Mouse (Mus musculus) cortical plate, adult 2 months (tissue): ENCODE results near the gene Gipc3. TPM values are rescaled to one million over a fixed set of nuclear protein-coding genes. Genes with fewer than 3 reads are reported as not detected.

Experiments used
- H3K27ac ChIP-seq: fragments of 200-500 bp; 2 replicates; pipeline ENCODE4 v1.5.1; 2012; ENCODE audit warnings: low read length, control low read depth, inconsistent platforms; ENCODE audit not compliant: insufficient read depth
- H3K4me1 ChIP-seq: fragments of 200-500 bp; 2 replicates; pipeline ENCODE4 v1.6.1; 2011; ENCODE audit warnings: low read length; ENCODE audit not compliant: control insufficient read depth, insufficient read depth
- H3K4me3 ChIP-seq: fragments of 200-500 bp; 2 replicates; pipeline ENCODE4 v1.5.1; 2011; ENCODE audit warnings: mild to moderate bottlenecking, low read length, control low read depth; ENCODE audit not compliant: insufficient read depth
- CTCF ChIP-seq: fragments of 200-500 bp; IDR thresholded peaks from 2 replicates; pipeline ENCODE4 v1.5.1; 2011; ENCODE audit warnings: mild to moderate bottlenecking, control low read depth, low read length; ENCODE audit not compliant: insufficient read depth; ENCODE audit errors: extremely low read depth
- POLR2A ChIP-seq: fragments of 200-500 bp; IDR thresholded peaks from 2 replicates; pipeline ENCODE4 v1.6.1; 2011; ENCODE audit warnings: mild to moderate bottlenecking, low read length, control low read depth; ENCODE audit not compliant: insufficient read depth; ENCODE audit errors: extremely low read depth
- polyA plus RNA-seq: library from polyadenylated mRNA; depleted of rRNA; stranded (reverse); fragments of >200 nt; gene quantifications from 2 replicates; pipeline ENCODE4 v1.2.3, GENCODE M21; 2012

Gene Gipc3
- polyA plus RNA-seq, 1 experiment = 1.2 TPM

DNA sequence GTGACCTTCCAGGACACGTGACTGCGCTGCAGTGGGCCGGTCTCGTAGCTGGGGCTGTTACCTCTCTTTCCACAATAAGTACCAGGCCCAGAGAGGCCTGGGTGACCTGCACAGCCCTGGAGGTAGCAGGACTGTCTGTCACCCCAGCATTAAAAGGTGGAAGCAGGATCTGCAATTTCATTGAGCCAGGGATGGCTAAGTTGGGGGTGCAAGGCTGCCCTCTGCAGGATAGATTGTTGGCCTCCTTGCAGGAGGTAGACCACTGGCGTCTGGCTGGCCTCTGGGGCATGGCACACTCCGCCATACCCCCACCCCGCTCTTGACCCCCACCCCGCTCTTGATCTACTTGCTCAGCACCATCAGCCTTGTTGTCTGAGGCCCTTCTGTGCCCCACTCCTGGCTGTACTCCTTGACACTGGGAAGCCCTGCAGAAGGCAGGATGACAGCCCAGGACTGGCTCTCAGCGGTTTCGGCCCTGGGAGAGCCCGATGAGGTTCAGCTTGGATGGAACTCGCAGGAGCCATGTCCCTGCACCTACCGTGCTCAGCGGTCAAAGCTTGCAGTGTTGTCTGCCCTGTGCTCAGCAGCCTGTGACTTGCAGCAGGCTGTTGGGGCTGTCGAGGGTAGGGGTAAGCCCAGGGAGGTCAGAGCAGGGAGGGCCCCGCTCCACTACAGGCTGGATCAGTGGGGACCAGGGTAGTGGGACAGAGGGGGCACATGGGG, 26.6 kb downstream of the Gipc3 start:
- Histone ChIP-seq H3K4me1 (no peaks in the 10 kb centered on the region), H3K27ac (no peak overlapping the region), H3K4me3 (no peak overlapping the region)
- TF ChIP-seq POLR2A (no peak), CTCF (peak; percentile 58)

DNA sequence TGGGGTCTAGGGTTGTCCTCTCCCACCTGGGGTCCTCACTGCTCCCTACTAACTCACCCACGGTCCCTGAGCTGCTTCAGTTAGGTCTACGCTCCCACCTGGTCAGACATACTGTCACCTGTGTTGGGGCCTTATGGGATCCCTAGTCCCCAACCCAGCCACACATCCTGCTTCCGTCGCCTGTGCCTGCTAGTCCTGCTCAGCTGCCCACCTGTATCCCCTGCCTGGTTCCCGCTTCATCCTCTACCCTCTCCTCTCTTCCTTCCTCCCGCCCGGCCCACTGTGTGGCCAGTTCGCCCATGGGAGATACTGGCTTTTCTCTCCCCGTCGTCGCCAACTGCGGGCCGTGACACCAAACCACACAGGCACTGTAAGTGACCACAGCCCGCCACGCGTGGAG, 27.5 kb downstream of the Gipc3 start:
- Histone ChIP-seq H3K4me1 (no peaks in the 10 kb centered on the region), H3K4me3 (no peak overlapping the region), H3K27ac (no peak overlapping the region)
- no peak for TF ChIP-seq CTCF
- no peak for TF ChIP-seq POLR2A

DNA sequence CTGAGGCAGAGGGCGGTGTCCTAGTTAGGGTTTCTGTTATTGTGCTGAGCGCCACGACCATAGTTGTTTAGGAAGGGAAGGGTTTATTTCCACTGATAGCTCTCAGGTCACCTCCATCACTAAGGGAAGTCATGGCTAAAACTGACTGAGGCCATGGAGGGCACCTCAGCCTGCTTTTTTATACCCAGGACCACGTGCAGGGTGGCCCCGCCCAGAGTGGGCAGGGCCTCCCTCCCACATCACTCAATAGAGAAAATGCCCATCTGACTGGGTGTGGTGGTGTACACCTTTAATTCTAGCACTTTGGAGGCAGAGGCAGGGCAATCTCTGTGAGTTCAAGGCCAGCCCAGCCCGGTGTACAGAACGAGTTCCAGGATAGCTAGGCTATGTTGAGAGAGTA, 28.9 kb downstream of the Gipc3 start:
- Histone ChIP-seq H3K27ac (no peak overlapping the region), H3K4me3 (no peak overlapping the region), H3K4me1 (no peaks in the 10 kb centered on the region)
- TF ChIP-seq POLR2A (no peak), CTCF (no peak)

DNA sequence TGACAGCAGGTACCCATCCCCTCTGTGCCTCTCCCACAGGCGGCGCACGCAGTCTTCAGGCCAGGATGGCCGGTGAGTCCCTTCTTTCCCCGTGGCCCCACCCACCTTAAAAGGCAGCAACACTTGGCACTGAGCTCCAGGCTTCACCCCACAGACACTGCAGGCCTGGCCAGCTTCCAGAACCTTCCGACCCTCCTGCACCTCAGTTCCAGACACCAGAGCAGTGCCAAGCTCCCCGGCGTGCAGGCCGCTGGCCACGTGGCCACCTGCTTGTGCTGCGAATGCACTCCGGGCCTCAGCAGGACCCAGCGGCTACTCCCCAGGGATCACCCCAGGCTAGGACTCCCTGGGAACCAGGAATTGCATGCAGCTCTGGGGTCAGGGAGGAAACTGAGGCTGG, 29.5 kb downstream of the Gipc3 start:
- TF ChIP-seq POLR2A (no peak), CTCF (no peak)
- H3K4me3 ChIP-seq = no peak overlapping the region
- H3K27ac ChIP-seq = no peak overlapping the region
- H3K4me1 ChIP-seq = no peaks in the 10 kb centered on the region

DNA sequence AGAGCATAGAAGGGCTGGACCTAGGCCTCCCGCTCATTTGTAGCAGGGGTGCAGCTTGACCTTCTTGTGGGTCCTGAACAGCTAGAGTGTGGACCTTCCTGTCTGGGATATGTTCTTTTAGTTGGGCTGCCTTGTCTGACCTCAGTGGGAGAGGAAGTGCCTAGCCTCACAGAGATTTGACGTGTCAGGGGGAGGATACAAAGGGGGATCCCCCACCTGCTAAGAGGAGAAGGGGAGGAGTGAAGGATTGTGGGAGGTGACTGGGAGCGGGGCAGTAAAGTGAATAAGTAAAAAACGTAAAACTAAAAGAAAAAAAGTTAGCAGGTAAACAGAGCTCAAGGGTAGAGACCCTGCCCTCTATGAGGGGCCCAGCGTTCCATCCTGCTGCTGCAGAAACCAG, 33.5 kb downstream of the Gipc3 start:
- Histone ChIP-seq H3K4me3 (no peak overlapping the region), H3K27ac (no peak overlapping the region), H3K4me1 (peaks cover 4% of the 10 kb centered on the region)
- TF ChIP-seq POLR2A (no peak), CTCF (no peak)

DNA sequence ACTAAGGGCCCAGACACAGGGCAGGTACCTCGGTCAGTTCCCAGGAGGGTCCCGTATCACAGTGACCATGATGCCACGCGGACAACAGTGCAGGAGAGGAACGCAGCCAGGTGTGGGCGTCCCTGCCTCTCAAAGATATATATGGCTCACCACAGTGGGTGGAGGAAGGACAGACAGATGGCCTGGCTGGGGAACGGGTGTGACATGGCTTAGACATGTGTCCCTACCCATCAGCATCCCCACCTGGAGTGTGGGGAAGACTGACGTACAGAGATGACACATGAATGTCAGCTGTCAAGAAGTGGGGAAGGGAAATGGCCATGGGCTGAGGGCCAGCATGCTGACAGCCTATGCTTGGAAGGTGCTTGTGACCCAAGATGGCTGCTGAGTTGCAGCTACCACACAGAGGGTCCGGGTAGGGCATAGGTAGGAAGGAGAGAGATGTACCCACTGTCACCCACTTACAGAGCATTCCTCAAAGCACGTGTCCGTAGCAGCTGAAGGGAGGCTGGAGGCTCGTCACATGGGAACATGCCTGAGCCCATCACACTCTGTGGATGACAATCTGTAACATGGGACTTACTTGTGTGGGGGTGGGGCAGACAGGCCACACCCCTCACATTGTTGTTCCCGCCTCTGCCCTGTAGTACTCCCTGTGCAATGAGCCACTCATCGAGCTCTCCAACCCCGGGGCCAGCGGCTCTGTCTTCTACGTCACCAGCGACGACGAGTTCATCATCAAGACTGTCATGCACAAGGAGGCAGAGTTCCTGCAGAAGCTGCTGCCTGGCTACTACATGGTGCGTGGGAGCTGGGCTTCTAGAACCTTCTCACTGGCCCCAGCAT, 36.0 kb downstream of the Gipc3 start:
- Histone ChIP-seq H3K27ac (peak overlapping the region; percentile 68), H3K4me3 (no peak overlapping the region), H3K4me1 (peaks cover 17% of the 10 kb centered on the region)
- no peak for TF ChIP-seq POLR2A
- no peak for TF ChIP-seq CTCF

DNA sequence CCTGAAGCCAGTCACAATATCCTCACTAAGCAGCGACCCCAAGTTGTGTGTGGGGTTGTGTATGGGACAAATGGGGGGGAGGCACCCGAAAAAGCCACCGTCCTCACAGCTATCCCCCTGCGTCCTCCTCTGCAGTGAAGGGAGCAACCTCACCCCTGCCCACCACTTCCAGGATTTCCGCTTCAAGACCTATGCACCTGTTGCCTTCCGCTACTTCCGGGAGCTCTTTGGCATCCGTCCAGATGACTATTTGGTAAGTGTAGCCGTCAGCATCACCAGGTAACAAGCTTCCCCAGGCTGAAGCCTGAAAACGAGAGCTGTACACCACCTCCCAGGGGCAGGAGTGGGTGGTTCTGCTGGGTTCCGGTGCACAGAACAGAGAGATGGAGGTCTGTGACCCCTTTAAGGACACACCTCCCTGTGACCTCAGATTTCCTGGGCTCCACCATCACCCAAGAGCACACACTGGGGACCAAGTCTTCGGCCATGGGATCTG, 36.8 kb downstream of the Gipc3 start:
- H3K27ac ChIP-seq = peak overlapping the region; percentile 68; the same call in 1 of the 2 replicates
- TF ChIP-seq POLR2A (no peak), CTCF (no peak)
- H3K4me1 ChIP-seq = peaks cover 19% of the 10 kb centered on the region
- no peak overlapping the region for H3K4me3 ChIP-seq

DNA sequence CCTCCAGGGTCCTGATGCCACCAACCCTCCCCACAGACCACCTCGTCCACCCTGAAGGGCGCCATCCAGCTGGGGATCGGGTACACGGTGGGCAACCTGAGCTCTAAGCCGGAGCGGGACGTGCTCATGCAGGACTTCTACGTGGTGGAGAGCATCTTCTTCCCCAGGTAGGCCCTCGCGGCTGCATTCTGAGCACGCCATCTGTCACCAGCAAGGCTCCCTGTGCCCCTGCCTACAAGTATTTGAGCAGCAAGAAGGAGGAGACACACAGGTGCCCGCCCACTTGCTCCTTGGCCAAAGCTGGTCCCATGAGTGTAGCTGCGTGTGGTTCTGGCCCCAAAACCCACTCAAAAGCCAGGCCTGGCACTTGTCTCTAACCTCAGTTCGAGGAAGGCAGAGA, 37.4 kb downstream of the Gipc3 start:
- TF ChIP-seq POLR2A = no peak
- TF ChIP-seq CTCF = no peak
- Histone ChIP-seq H3K4me3 (no peak overlapping the region), H3K27ac (peak overlapping the region; percentile 26; the same call in 1 of the 2 replicates), H3K4me1 (peaks cover 20% of the 10 kb centered on the region)

DNA sequence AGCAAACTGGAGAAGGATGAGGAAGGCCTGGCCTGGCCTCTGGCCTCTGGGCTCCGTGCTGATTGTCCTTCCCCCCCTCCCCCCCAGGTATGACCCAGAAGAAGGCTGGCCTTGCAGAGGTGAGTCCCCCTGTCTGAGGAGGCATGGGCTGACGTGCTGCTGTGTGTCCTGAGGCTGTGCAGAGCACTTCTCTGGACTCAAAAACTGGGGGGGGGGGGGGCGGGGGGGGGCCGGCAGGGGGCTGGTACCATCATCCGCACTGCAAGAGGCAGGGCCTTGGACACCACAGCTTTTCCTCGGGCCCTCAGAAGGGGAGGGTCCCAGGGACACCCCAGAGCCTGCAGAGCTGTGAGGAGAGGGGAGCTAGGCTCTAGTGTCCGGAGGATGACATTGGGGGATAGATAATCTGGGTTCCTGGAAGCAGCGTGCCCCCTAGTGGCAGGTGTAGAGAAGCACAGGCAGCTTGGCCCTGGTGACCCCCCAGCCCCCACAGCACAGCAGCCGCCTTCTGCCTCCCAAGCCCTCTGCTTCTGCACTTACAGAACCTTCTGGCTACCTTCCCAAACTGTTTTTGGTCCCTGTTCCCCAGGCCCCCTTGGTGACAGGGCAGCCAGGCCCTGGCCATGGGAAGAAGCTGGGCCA, 38.3 kb downstream of the Gipc3 start:
- Histone ChIP-seq H3K4me3 (no peak overlapping the region), H3K4me1 (peaks cover 23% of the 10 kb centered on the region), H3K27ac (peak overlapping the region; percentile 23; the same call in 1 of the 2 replicates)
- TF ChIP-seq CTCF = peak; percentile 79
- no peak for TF ChIP-seq POLR2A
